Mouse (Mus musculus) ovary, postnatal 14 days (tissue): ENCODE measurements around the gene Gas2l1.
A peak's percentile ranks its signal among the peaks of the same experiment; 100 is the strongest.

Source experiments
- DNase-seq: peaks from one replicate; pipeline ENCODE4 v3.0.0; 2022; ENCODE audit warnings: low spot score

The Gas2l1 gene

DNA sequence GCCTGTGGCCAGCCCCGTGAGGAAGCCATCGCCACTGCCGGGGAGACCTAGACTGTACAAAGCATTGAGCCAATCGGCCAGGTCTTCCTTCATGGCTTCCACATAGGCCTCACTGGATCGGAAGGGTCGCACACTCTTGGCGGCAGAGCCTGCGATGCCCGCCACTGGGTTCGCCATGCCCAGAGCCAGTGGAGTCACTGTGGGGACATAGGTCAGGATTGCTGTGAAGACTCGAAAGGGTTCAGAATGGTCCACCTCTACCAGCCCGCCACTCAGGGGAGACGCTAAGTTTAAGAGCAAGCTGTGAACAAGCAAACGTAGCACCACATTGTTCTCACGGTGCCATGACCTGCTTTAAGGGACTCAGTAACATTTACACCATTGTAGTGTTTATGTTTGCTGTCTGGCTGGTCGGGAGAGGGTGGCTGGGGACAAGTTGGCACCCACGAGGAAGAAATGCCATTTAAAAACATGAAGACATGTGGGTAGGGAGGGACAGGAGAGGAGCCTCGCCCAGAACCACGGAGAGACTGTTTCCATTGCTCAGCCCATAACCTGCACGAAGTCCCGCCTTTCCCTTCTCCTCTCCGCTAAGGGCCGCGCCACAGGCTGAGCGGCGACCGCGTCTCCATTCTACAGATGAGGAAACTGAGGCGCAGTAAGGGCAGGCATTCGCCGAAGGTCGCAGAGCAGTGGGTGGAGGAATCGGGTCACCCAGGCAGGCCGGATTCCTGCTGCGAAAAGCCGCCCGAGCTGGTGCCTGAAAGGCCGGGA, 658 bp downstream of the Gas2l1 start:
- DNase-seq, result no peak

DNA sequence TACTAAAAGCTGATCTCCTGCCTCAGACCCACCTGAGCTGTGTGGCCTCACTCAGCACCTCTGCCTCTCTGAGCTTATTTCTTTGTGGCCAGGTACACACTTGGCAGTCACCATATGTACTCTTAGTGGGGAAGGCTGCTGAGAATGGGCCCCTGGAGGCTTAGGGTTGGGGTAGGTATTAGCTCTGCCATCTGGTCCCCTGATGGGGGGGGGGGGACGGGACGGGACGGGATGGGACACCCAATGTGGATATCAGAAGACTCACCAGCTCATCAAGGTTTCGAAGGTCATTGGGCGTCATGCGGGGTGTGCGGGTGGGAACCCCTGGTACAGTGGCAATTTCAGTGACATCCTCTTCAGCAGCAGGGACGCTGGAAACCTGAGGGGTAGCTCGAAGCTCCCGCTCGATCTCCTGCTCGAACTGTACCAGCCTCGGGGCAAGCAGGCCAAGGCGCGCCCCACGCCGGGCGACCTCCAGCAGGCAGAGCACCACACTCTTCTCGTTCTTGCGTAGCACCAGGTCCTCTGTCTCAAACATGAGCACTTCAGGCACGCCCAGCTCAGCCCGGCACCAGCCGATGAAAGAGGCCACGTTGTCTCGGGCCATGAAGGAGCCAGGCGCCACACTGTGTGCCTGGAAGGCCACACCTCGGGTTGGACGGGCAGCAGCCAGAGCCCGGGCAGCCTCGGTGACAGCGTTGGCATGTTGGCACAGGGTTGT, 1.4 kb downstream of the Gas2l1 start:
- DNase-seq, result no peak

- DNase-seq, result no peak
These were observed 2.1 kb downstream of the Gas2l1 start for GRCm38 (mm10) chr11:5062860-5063505.

GRCm38 (mm10) chr11:5062326-5062725, 2.8 kb downstream of the Gas2l1 start:
- no peak for DNase-seq

DNA sequence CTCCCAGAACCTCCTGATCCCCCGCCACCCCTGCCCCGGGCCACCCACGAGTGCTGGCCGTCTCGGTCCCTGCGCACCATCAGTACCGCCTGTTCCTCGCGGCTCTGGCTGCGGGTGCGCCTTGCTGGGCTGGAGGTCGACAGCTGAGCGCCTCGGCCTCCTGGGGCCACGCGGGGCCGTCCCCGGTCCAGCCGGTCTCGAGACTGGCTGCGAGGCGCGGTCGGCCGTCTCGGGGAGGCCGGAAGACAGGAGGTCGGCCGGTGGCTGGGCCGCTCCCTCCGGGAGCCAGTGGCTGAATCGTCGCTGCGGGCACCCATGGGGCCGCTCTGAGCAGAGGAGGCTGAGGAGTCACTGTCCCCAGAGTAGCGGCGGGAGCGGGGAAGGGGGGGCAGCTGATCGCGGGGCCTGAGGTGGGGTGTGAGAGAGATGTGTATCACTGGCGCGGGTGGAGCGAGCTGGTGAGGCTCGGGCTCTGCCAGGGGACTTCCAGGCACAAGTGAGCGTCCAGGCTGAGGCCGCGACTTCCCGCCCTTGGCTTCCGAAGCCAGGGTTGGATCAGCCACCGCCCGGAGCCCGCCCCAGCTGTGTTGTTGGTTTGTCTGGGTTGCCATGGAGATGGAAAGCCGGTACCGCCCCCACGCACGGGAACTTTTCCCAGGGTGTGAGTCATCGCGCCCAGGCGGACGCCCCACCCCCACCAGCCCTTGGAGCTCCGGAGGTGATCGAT, 3.6 kb downstream of the Gas2l1 start:
- DNase-seq, result peak; percentile 96

DNA sequence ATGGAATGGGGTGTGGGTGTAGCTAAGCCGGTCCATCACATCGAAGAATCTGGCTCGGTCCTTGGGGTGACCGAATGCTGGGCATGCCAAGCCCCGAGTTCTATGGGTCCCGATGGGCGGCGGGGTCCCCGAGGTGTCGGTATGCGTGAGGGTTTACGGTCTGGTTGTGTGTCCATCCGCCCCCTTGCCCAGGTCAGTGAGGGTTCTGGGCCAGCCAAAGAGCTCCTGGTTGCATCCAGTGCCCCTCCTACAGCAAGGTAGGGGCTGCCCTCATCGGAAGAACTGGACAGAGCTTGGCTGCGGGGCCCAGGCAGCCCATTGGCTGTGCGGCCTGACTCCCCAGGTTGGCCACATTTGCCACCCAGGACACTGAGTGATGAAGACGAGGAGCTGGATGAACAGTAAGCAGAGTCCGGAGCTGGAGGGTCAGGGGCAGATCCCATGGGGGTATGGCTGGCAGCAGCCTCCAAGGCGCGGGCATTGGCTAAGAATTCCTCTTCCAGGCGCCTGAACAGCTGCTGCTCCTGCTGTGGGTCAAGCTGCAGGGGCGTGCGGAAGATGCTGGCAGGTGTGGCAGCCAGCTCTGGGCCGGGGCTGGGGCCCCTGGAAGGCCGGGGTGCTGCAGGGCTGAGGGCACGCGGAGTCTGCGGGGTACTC, 4.2 kb downstream of the Gas2l1 start:
- DNase-seq, result no peak

DNA sequence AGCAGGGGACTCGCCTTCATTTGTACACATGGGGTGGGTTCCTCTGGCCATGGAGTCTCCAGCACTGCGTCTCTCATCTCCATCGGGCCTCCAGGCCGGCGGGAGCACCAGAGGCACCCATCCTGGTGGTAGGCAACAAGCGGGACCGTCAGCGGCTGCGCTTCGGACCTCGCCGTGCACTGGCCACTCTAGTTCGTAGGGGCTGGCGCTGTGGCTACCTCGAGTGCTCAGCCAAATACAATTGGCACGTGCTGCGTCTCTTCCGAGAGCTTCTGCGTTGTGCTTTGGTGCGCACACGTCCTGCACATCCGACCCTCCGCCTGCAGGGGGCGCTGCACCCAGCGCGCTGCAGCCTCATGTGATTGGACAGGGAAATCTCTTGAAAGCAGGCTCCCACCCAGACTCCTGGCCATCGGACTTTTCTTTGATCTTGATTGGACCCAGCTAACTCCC, 5.4 kb downstream of the Gas2l1 start:
- no peak for DNase-seq

DNA sequence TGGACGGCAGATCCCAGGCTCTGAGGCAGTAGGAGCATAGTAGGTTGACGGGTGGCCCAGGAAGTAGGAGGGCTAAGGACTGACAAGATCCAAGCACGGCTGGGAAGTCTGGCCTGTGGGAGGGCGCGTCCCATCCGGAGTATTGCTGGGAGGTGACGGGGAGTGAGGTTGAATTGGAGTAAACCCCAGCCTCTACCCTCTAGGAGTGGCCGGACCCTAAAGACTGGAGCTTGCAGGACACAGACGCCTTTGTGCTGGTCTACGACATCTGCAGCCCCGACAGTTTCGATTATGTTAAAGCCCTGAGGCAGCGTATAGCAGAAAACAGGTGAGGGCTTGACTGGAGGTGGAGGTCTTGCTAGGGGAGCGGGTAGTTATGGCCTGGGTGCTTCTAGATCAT, 5.9 kb downstream of the Gas2l1 start:
- DNase-seq, result no peak

GRCm38 (mm10) chr11:5058783-5059182, 6.3 kb downstream of the Gas2l1 start:
- DNase-seq, result no peak

DNA sequence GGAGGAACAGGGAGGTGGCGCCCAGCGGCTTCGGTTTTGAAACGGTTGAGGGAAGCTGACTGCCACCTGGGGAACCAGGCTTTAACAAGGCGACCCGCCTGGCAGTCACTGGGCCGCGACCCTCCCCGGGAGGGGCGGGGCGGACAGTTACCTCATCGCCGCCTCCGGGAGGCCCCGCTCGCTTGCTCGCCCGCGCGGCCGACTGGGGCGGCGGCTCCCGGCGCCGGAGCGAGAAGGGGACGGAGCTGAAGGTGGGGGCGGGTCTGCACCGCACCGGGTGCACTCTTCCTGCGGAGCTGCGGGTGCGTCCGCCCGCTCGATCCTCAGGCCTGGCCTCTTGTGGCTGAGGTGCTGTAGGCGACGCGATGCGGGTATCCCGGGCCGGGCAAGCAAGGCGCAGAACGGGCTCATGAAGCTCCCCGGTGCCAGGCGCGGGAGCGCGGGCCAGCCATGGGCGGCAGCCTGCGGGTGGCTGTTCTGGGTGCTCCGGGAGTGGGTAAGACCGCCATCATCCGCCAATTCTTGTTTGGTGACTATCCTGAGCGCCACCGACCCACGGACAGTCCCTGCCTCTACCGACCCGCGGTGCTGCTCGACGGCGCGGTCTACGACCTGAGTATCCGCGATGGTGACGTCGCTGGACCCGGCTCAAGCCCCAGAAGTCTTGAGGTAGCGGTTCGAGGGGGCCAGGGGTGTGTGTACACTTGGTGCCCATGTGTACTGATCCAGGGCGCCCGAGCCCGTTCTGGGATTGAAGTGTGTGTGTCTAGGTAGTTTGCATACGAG, 7.1 kb downstream of the Gas2l1 start, which contains the start of gene Rasl10a:
Gene Rasl10a (plus strand): TSS at position 273 of the 786 bp plus-strand sequence.
- no peak for DNase-seq

DNA sequence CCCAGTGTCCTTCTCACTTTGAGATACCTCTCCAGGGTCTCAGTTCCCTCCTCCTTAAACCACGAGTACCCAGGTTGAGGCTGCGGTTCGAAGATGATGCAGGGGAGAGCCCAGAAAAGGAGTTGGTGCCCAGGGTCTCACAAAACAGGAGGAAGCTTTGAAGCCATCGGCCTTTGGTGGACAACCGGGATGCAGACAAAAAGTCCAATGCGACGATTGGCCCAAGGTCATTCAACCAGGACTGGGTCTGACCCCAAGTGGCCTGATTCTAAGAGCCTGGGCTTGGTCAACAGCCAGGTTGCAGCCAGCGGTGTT, 7.6 kb downstream of the Gas2l1 start:
- no peak for DNase-seq

DNA sequence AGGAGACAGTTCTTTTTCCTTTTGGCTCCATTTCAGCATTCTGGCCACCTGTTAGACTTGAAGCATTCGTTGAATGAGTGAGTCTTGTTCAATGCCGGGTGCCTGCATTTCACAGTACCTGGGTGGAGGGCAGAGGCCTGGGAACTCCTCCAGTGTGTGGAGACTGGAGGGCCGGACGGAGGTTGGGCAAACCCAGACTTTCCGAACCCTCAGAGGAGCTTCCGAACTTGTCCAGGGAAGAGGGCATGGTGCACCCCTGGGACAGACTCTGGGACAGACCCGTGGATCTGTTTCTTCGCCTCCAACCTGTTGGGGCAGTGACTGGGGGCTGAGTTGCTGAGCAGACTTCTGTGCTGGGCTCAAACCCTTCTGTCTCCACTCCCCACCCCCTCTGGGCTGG, 8.1 kb downstream of the Gas2l1 start:
- no peak for DNase-seq

DNA sequence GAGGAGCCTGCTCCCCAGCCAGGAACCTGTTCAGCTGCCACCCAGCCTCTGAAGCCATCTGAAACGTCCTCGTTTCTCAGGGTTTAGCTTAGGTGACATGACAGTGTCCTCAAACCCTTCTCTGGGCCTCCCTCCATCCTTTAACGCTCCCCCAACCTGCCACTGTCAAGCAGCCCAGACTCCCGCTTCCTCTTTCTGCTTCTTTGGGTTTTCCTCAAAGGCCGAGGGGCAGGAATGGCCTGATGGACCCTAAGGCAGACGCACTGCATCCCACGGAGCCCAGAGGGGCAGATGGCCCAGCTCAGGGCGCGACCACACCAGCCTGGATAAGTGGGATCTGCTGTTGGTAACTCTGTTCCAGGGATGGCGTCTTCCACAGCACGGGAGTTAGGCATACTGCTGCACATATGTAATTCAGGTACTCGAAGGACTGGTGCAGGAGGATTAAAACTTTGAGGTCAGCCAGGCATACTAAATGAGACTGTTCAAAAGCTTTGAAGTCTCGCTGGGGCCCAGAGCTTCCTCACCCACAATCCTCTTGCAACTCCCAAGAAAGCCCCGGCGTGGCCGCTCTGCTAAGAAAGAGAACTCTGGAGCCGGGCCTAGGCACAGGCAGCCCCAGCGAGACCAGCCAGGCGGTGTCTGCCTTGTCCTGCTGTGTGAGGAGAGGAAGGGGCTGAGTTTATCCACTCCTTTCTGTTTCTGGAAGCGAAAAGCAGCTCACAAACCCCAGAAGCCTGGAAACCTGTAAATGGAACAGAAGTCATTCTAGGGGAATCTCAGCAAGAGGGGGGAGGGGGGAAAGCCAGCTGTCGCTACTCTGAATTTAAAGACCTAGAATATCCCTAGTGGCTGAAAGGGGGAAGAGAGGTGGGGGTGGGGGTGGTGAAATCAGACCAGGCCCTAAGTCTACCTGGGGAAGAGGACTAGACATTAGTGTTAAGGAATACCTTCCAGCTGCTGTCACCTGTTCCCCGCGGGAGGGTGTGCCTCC, 8.9 kb downstream of the Gas2l1 start:
- no peak for DNase-seq

DNA sequence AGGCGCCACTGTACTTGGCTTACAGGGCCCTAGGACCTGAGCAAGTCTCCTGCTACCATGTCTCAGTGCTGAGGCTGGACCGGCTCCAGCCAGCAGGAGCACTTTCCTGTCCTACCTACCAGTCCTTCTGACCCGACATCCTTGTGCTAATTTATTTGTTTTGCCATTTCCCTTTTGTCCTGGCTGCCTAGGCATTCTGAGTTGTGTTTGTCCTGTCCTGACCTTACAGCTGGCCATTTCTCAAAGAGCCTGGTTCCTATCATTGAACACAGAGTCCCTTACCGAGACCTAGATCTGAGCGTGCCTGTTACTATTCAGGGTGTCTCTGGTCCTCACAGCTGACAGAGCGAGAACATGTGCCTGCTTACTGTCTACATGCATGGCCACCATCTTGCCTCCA, 10.3 kb downstream of the Gas2l1 start:
- no peak for DNase-seq

GRCm38 (mm10) chr11:5054151-5054550, 11.0 kb downstream of the Gas2l1 start:
- no peak for DNase-seq

DNA sequence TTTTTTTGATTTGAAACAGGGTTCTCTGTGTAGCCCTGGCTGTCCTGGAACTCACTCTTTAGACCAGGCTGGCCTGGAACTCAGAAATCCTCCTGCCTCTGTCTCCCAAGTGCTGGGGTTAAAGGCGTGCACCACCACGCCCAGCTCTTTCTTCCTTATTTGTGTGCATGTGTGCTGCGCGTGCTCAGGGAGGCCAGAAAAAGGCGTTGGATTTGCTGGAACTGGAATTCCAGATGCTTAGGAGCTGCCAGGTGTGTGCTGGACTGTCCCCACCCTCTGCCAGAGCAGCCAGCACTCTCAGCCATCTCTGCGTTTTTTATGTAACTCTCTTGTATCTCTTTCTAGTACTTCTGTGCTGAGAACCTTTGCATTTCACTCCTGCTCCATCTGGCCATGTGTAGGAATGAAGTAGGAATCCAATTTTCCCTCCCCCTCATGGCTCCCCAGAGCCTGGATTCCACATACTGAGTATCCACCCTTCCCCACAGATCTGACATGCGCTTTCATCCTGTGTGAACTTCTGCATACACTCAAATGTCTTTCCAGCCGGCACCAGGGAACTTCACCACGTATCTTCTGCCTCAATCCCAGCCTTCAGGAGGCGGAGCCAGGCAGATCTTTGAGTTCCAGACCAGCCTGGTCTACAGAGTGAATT, 12.8 kb downstream of the Gas2l1 start:
- no peak for DNase-seq

DNA sequence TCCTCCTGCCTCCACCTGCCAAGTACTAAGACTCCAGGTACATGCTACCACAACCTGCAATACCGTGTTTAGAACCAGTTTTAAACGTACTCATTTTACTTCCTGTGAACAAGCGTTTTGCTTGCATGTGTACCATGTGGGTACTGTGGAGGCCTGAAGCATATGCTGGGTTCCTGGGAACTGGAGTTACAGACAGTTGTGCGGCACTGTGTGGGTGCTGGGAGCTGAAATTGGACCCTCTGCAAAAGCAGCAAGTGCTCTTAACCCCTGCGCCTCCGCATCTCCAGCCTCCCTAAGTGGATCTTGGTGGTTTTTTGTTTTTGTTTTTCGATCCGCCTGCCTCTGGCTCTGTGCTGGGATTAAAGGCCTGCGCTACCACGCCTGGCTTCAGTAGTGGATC, 13.5 kb downstream of the Gas2l1 start:
- DNase-seq, result no peak

DNA sequence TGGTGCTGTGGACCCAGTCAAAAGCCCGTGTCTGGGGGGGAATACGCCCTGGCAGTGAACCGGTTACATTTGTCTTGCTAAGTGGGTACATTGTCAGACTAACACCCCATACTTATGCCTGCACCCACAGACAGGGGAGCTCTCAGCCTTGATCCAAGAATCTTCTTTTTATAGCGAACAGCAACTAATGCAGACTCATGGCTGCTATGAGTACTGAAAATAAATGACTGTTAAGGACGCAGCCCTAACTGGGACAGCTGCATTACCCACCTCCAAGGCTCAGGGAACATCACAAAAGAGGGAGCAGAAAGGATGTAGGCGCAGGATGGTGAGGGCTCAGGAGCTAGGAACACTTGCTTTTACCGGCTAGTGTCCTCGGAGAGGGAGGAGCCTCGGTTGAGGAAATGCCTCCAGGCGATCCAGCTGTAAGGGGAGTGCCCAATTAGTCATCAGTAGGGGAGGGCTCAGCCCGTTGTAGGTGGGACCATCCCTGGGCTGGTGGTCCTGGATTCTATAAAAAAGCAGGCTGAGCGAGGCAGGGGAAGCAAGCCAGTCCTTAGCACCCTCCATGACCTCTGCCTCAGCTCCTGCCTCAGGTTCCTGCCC, 18.7 kb downstream of the Gas2l1 start:
- no peak for DNase-seq
